Mouse (Mus musculus): Measurements from ENCODE around the gene Trim32. TPM values are rescaled to one million over a fixed set of nuclear protein-coding genes. Genes with fewer than 3 reads are reported as not detected.

Trim32 gene
- polyA plus RNA-seq, 1 experiment from 2014 or later = 12.9 TPM

GRCm38 (mm10) chr4:65605151-65605702 is 441 bp downstream of the Trim32 start:
- ATAC-seq (peak; percentile 68), DNase-seq (ENCODE audit: low spot score) (no peak)
- H3K4me1 ChIP-seq (ENCODE audit: insufficient read depth, low read depth, low read length) = 0 out of 2 replicates have a peak, but pooled peaks cover 4% of the 10 kb centered on the region
- no peaks in the 10 kb centered on the region for H3K36me3 ChIP-seq (ENCODE audit: insufficient read depth, low read length)
- WGBS = under 1% methylated on average over 21 of the region's 21 CpGs
- H3K27ac ChIP-seq (ENCODE audit: low read length) = no peak overlapping the region
- no peaks in the 10 kb centered on the region for H3K27me3 ChIP-seq (replicated peaks; ENCODE audit: insufficient read depth, low read length)
- TF ChIP-seq EP300 (IDR thresholded peaks at IDR 0.05) = no peak
- TF ChIP-seq CTCF (IDR thresholded peaks at IDR 0.05) = no peak
- peak overlapping the region; percentile 81 for H3K4me2 ChIP-seq (replicated peaks; ENCODE audit: low read depth, low read length)
- H3K9ac ChIP-seq (replicated peaks; ENCODE audit: low read depth) = peak overlapping the region; percentile 56
- peak overlapping the region; percentile 78 for H3K4me3 ChIP-seq (ENCODE audit: low read depth, low read length)
- H3K9me3 ChIP-seq (ENCODE audit: low read length) = no peaks in the 10 kb centered on the region

GRCm38 (mm10) chr4:65607184-65607631 is 2.4 kb downstream of the Trim32 start:
- Histone ChIP-seq H3K27ac (ENCODE audit: low read length) (no peak overlapping the region), H3K4me1 (ENCODE audit: insufficient read depth, low read depth, low read length) (0 out of 2 replicates have a peak, but pooled peaks cover 4% of the 10 kb centered on the region), H3K9me3 (ENCODE audit: low read length) (no peaks in the 10 kb centered on the region), H3K4me2 (replicated peaks; ENCODE audit: low read depth, low read length) (no peak overlapping the region), H3K4me3 (ENCODE audit: low read depth, low read length) (no peak overlapping the region), H3K27me3 (replicated peaks; ENCODE audit: insufficient read depth, low read length) (no peaks in the 10 kb centered on the region), H3K36me3 (ENCODE audit: insufficient read depth, low read length) (no peaks in the 10 kb centered on the region), H3K9ac (replicated peaks; ENCODE audit: low read depth) (no peak overlapping the region)
- WGBS = 62% methylated on average over 10 of the region's 10 CpGs
- TF ChIP-seq EP300 (IDR thresholded peaks at IDR 0.05) (no peak), CTCF (IDR thresholded peaks at IDR 0.05) (no peak)
- ATAC-seq = no peak
- DNase-seq (ENCODE audit: low spot score) = no peak

- Histone ChIP-seq H3K27ac (ENCODE audit: low read length) (no peak overlapping the region), H3K4me1 (ENCODE audit: insufficient read depth, low read depth, low read length) (0 out of 2 replicates have a peak, but pooled peaks cover 4% of the 10 kb centered on the region), H3K4me3 (ENCODE audit: low read depth, low read length) (no peak overlapping the region), H3K36me3 (ENCODE audit: insufficient read depth, low read length) (peaks cover under 1% of the 10 kb centered on the region; the same call in 1 of the 2 replicates), H3K9ac (replicated peaks; ENCODE audit: low read depth) (no peak overlapping the region), H3K27me3 (replicated peaks; ENCODE audit: insufficient read depth, low read length) (no peaks in the 10 kb centered on the region), H3K9me3 (ENCODE audit: low read length) (no peaks in the 10 kb centered on the region), H3K4me2 (replicated peaks; ENCODE audit: low read depth, low read length) (no peak overlapping the region)
- 85% methylated on average over 4 of the region's 4 CpGs for WGBS
- ATAC-seq = no peak
- no peak for DNase-seq (ENCODE audit: low spot score)
- TF ChIP-seq CTCF (IDR thresholded peaks at IDR 0.05) (no peak), EP300 (IDR thresholded peaks at IDR 0.05) (no peak)
These were observed 3.3 kb downstream of the Trim32 start for GRCm38 (mm10) chr4:65608112-65608511.

GRCm38 (mm10) chr4:65610329-65610728 is 5.5 kb downstream of the Trim32 start:
- no peak overlapping the region for H3K27ac ChIP-seq (ENCODE audit: low read length)
- WGBS = 78% methylated on average over 5 of the region's 5 CpGs
- no peaks in the 10 kb centered on the region for H3K9me3 ChIP-seq (ENCODE audit: low read length)
- H3K36me3 ChIP-seq (ENCODE audit: insufficient read depth, low read length) = peaks cover 20% of the 10 kb centered on the region; the same call in 1 of the 2 replicates
- H3K4me3 ChIP-seq (ENCODE audit: low read depth, low read length) = no peak overlapping the region
- H3K4me1 ChIP-seq (ENCODE audit: insufficient read depth, low read depth, low read length) = 0 out of 2 replicates have a peak, but pooled peaks cover 4% of the 10 kb centered on the region
- DNase-seq (ENCODE audit: low spot score) (no peak), ATAC-seq (no peak)
- H3K4me2 ChIP-seq (replicated peaks; ENCODE audit: low read depth, low read length) = no peak overlapping the region
- no peaks in the 10 kb centered on the region for H3K27me3 ChIP-seq (replicated peaks; ENCODE audit: insufficient read depth, low read length)
- TF ChIP-seq CTCF (IDR thresholded peaks at IDR 0.05) (no peak), EP300 (IDR thresholded peaks at IDR 0.05) (no peak)
- no peak overlapping the region for H3K9ac ChIP-seq (replicated peaks; ENCODE audit: low read depth)

GRCm38 (mm10) chr4:65610896-65611295 is 6.1 kb downstream of the Trim32 start:
- no peaks in the 10 kb centered on the region for H3K4me1 ChIP-seq (ENCODE audit: insufficient read depth, low read depth, low read length)
- H3K9ac ChIP-seq (replicated peaks; ENCODE audit: low read depth) = no peak overlapping the region
- WGBS = 97% methylated on average over 6 of the region's 6 CpGs
- H3K4me2 ChIP-seq (replicated peaks; ENCODE audit: low read depth, low read length) = no peak overlapping the region
- H3K27me3 ChIP-seq (replicated peaks; ENCODE audit: insufficient read depth, low read length) = no peaks in the 10 kb centered on the region
- H3K9me3 ChIP-seq (ENCODE audit: low read length) = no peaks in the 10 kb centered on the region
- H3K27ac ChIP-seq (ENCODE audit: low read length) = no peak overlapping the region
- no peak for DNase-seq (ENCODE audit: low spot score)
- TF ChIP-seq CTCF (IDR thresholded peaks at IDR 0.05) = no peak
- TF ChIP-seq EP300 (IDR thresholded peaks at IDR 0.05) = no peak
- ATAC-seq = no peak
- peaks cover 20% of the 10 kb centered on the region; the same call in 1 of the 2 replicates for H3K36me3 ChIP-seq (ENCODE audit: insufficient read depth, low read length)
- no peak overlapping the region for H3K4me3 ChIP-seq (ENCODE audit: low read depth, low read length)

GRCm38 (mm10) chr4:65613135-65613534 is 8.3 kb downstream of the Trim32 start:
- DNase-seq (ENCODE audit: low spot score) (no peak), ATAC-seq (no peak)
- no peak overlapping the region for H3K27ac ChIP-seq (ENCODE audit: low read length)
- TF ChIP-seq EP300 (IDR thresholded peaks at IDR 0.05) = no peak
- no peak for TF ChIP-seq CTCF (IDR thresholded peaks at IDR 0.05)
- no peaks in the 10 kb centered on the region for H3K27me3 ChIP-seq (replicated peaks; ENCODE audit: insufficient read depth, low read length)
- no peak overlapping the region for H3K9ac ChIP-seq (replicated peaks; ENCODE audit: low read depth)
- 96% methylated on average over 14 of the region's 14 CpGs for WGBS
- no peaks in the 10 kb centered on the region for H3K4me1 ChIP-seq (ENCODE audit: insufficient read depth, low read depth, low read length)
- H3K4me3 ChIP-seq (ENCODE audit: low read depth, low read length) = no peak overlapping the region
- H3K4me2 ChIP-seq (replicated peaks; ENCODE audit: low read depth, low read length) = no peak overlapping the region
- peaks cover 20% of the 10 kb centered on the region; the same call in 1 of the 2 replicates for H3K36me3 ChIP-seq (ENCODE audit: insufficient read depth, low read length)
- H3K9me3 ChIP-seq (ENCODE audit: low read length) = no peaks in the 10 kb centered on the region
